Mouse (Mus musculus): ENCODE data around the gene Arl15. TPM values are rescaled to one million over a fixed set of nuclear protein-coding genes. Genes with fewer than 3 reads are reported as not detected.

Arl15 gene
- polyA plus RNA-seq, 1 experiment from 2014 or later = 11.8 TPM

GRCm38 (mm10) chr13:114079751-114080150 is 285.4 kb downstream of the Arl15 start:
- Histone ChIP-seq H3K4me3 (ENCODE audit: low read depth, low read length) (no peak overlapping the region), H3K9ac (no peak overlapping the region), H3K4me2 (no peak overlapping the region), H3K9me3 (ENCODE audit: low read depth, low read length) (no peaks in the 10 kb centered on the region), H3K36me3 (ENCODE audit: insufficient read depth) (no peaks in the 10 kb centered on the region), H3K27ac (ENCODE audit: low read depth) (no peak overlapping the region), H3K4me1 (ENCODE audit: insufficient read depth) (no peaks in the 10 kb centered on the region), H3K27me3 (ENCODE audit: insufficient read depth, low read length) (no peaks in the 10 kb centered on the region)
- ATAC-seq (ENCODE audit: insufficient read depth) = no peak
- no peak for TF ChIP-seq CTCF (IDR thresholded peaks at IDR 0.05; ENCODE audit: low read depth)
- no peak for DNase-seq
- WGBS = 87% methylated on average over 6 of the region's 6 CpGs

GRCm38 (mm10) chr13:114080491-114080890 is 286.2 kb downstream of the Arl15 start:
- Histone ChIP-seq H3K27me3 (ENCODE audit: insufficient read depth, low read length) (no peaks in the 10 kb centered on the region), H3K27ac (ENCODE audit: low read depth) (no peak overlapping the region), H3K4me3 (ENCODE audit: low read depth, low read length) (no peak overlapping the region), H3K9me3 (ENCODE audit: low read depth, low read length) (no peaks in the 10 kb centered on the region), H3K9ac (no peak overlapping the region), H3K4me1 (ENCODE audit: insufficient read depth) (no peaks in the 10 kb centered on the region), H3K4me2 (no peak overlapping the region), H3K36me3 (ENCODE audit: insufficient read depth) (no peaks in the 10 kb centered on the region)
- TF ChIP-seq CTCF (IDR thresholded peaks at IDR 0.05; ENCODE audit: low read depth) = no peak
- ATAC-seq (ENCODE audit: insufficient read depth) (no peak), DNase-seq (no peak)
- WGBS = 85% methylated on average over 8 of the region's 8 CpGs

GRCm38 (mm10) chr13:114083570-114084138 is 289.3 kb downstream of the Arl15 start:
- Histone ChIP-seq H3K9ac (no peak overlapping the region), H3K9me3 (ENCODE audit: low read depth, low read length) (no peaks in the 10 kb centered on the region), H3K36me3 (ENCODE audit: insufficient read depth) (no peaks in the 10 kb centered on the region), H3K27ac (ENCODE audit: low read depth) (no peak overlapping the region), H3K4me3 (ENCODE audit: low read depth, low read length) (no peak overlapping the region), H3K4me2 (no peak overlapping the region), H3K4me1 (ENCODE audit: insufficient read depth) (no peaks in the 10 kb centered on the region), H3K27me3 (ENCODE audit: insufficient read depth, low read length) (no peaks in the 10 kb centered on the region)
- DNase-seq = no peak
- 48% methylated on average over 3 of the region's 3 CpGs for WGBS
- no peak for TF ChIP-seq CTCF (IDR thresholded peaks at IDR 0.05; ENCODE audit: low read depth)
- no peak for ATAC-seq (ENCODE audit: insufficient read depth)

GRCm38 (mm10) chr13:114085442-114085841 is 291.1 kb downstream of the Arl15 start:
- DNase-seq (no peak), ATAC-seq (ENCODE audit: insufficient read depth) (no peak)
- Histone ChIP-seq H3K27me3 (ENCODE audit: insufficient read depth, low read length) (no peaks in the 10 kb centered on the region), H3K27ac (ENCODE audit: low read depth) (no peak overlapping the region), H3K9ac (no peak overlapping the region), H3K4me2 (no peak overlapping the region), H3K4me3 (ENCODE audit: low read depth, low read length) (no peak overlapping the region), H3K36me3 (ENCODE audit: insufficient read depth) (no peaks in the 10 kb centered on the region), H3K9me3 (ENCODE audit: low read depth, low read length) (no peaks in the 10 kb centered on the region), H3K4me1 (ENCODE audit: insufficient read depth) (no peaks in the 10 kb centered on the region)
- TF ChIP-seq CTCF (IDR thresholded peaks at IDR 0.05; ENCODE audit: low read depth) = no peak
- 70% methylated on average over 8 of the region's 8 CpGs for WGBS

GRCm38 (mm10) chr13:114086325-114086724 is 292.0 kb downstream of the Arl15 start:
- DNase-seq = no peak

GRCm38 (mm10) chr13:114086801-114087200 is 292.5 kb downstream of the Arl15 start:
- Histone ChIP-seq H3K9ac (no peak overlapping the region), H3K4me3 (ENCODE audit: low read depth, low read length) (no peak overlapping the region), H3K27me3 (ENCODE audit: insufficient read depth, low read length) (no peaks in the 10 kb centered on the region), H3K9me3 (ENCODE audit: low read depth, low read length) (no peaks in the 10 kb centered on the region), H3K27ac (ENCODE audit: low read depth) (no peak overlapping the region), H3K4me1 (ENCODE audit: insufficient read depth) (no peaks in the 10 kb centered on the region), H3K4me2 (no peak overlapping the region), H3K36me3 (ENCODE audit: insufficient read depth) (no peaks in the 10 kb centered on the region)
- WGBS = 77% methylated on average over 5 of the region's 5 CpGs
- DNase-seq = no peak
- ATAC-seq (ENCODE audit: insufficient read depth) = no peak
- TF ChIP-seq CTCF (IDR thresholded peaks at IDR 0.05; ENCODE audit: low read depth) = no peak

More at GRCm38 (mm10) chr13:114086325-114086724, 292.0 kb downstream of the Arl15 start:
- Histone ChIP-seq H3K4me2 (no peak overlapping the region), H3K9ac (no peak overlapping the region), H3K36me3 (ENCODE audit: insufficient read depth) (no peaks in the 10 kb centered on the region), H3K4me3 (ENCODE audit: low read depth, low read length) (no peak overlapping the region), H3K9me3 (ENCODE audit: low read depth, low read length) (no peaks in the 10 kb centered on the region), H3K4me1 (ENCODE audit: insufficient read depth) (no peaks in the 10 kb centered on the region), H3K27ac (ENCODE audit: low read depth) (no peak overlapping the region), H3K27me3 (ENCODE audit: insufficient read depth, low read length) (no peaks in the 10 kb centered on the region)
- 47% methylated on average over 5 of the region's 5 CpGs for WGBS
- peak; percentile 67; the same call in 1 of the 2 replicates for ATAC-seq (ENCODE audit: insufficient read depth)
- TF ChIP-seq CTCF (IDR thresholded peaks at IDR 0.05; ENCODE audit: low read depth) = no peak

GRCm38 (mm10) chr13:114087696-114088465 is 293.6 kb downstream of the Arl15 start:
- Histone ChIP-seq H3K9me3 (ENCODE audit: low read depth, low read length) (no peaks in the 10 kb centered on the region), H3K27me3 (ENCODE audit: insufficient read depth, low read length) (no peaks in the 10 kb centered on the region), H3K27ac (ENCODE audit: low read depth) (no peak overlapping the region), H3K9ac (no peak overlapping the region), H3K36me3 (ENCODE audit: insufficient read depth) (no peaks in the 10 kb centered on the region), H3K4me1 (ENCODE audit: insufficient read depth) (no peaks in the 10 kb centered on the region), H3K4me2 (no peak overlapping the region), H3K4me3 (ENCODE audit: low read depth, low read length) (no peak overlapping the region)
- DNase-seq (no peak), ATAC-seq (ENCODE audit: insufficient read depth) (no peak)
- TF ChIP-seq CTCF (IDR thresholded peaks at IDR 0.05; ENCODE audit: low read depth) = no peak
- 89% methylated on average over 10 of the region's 10 CpGs for WGBS
